Mouse (Mus musculus) liver, embryonic 14.5 days (tissue): Measurements from ENCODE around the gene Slc46a1. TPM values are rescaled to one million over a fixed set of nuclear protein-coding genes. Genes with fewer than 3 reads are reported as not detected.

Experiments used
- ATAC-seq: fragments of 200-750 bp; cut with Nextera tagmentation; 2 replicates; pipeline ENCODE4 v1.8.0; 2017; ENCODE audit warnings: moderate number of reproducible peaks, mild to moderate bottlenecking, moderate library complexity; ENCODE audit not compliant: insufficient read depth
- DNase-seq, 3 experiments: peaks; one replicate each; pipeline ENCODE4 v3.0.0-alpha.2; 2012 to 2013; ENCODE audit warnings: low read depth in 3 of 3, low spot score in 3 of 3
- H3K27ac ChIP-seq: fragments of 300-500 bp; sonication (generic); 2 replicates; pipeline ENCODE4 v1.5.1; 2014; ENCODE audit warnings: moderate library complexity, mild to moderate bottlenecking, control low read depth, inconsistent platforms
- H3K27me3 ChIP-seq: fragments of 300-500 bp; sonication (generic); 2 replicates; pipeline ENCODE4 v1.6.1; 2014; ENCODE audit warnings: mild to moderate bottlenecking, low read length, moderate library complexity; ENCODE audit not compliant: control insufficient read depth, insufficient read depth
- H3K36me3 ChIP-seq: fragments of 300-500 bp; sonication (generic); replicated peaks from 2 replicates; pipeline ENCODE4 v1.6.1; 2014; ENCODE audit warnings: low read depth; ENCODE audit not compliant: control insufficient read depth, insufficient read depth
- H3K4me1 ChIP-seq, 2 experiments: fragments of 200-500 bp in 1 of 2; fragments of 300-500 bp in 1 of 2; sonication (generic) in 1 of 2; replicated peaks; 2 replicates each; pipeline ENCODE4 v1.6.1; 2012 to 2014; ENCODE audit warnings: antibody characterized with exemption in 1 of 2, inconsistent platforms in 1 of 2, low read length in 1 of 2; ENCODE audit not compliant: control insufficient read depth in 2 of 2, insufficient read depth in 2 of 2
- H3K4me2 ChIP-seq: fragments of 300-500 bp; sonication (generic); 2 replicates; pipeline ENCODE4 v1.6.1; 2014; ENCODE audit warnings: low read depth, mild to moderate bottlenecking, control low read depth, moderate library complexity
- H3K4me3 ChIP-seq, 2 experiments: fragments of 200-500 bp in 1 of 2; fragments of 300-500 bp in 1 of 2; sonication (generic) in 1 of 2; 2 replicates each; pipeline ENCODE4 v1.5.1; 2012 to 2014; ENCODE audit warnings: low read depth in 2 of 2, low read length in 2 of 2, mild to moderate bottlenecking in 2 of 2, control low read depth in 1 of 2, inconsistent platforms in 1 of 2, moderate library complexity in 1 of 2; ENCODE audit not compliant: insufficient read depth in 1 of 2
- H3K9ac ChIP-seq: fragments of 300-500 bp; sonication (generic); replicated peaks from 2 replicates; pipeline ENCODE4 v1.6.1; 2014; ENCODE audit warnings: mild to moderate bottlenecking, control low read depth, moderate library complexity
- H3K9me3 ChIP-seq: fragments of 300-500 bp; sonication (generic); 2 replicates; pipeline ENCODE4 v1.6.1; 2016; ENCODE audit warnings: low read length, mixed read lengths; ENCODE audit not compliant: control insufficient read depth
- CTCF ChIP-seq: IDR thresholded peaks from 2 replicates; pipeline ENCODE4 v1.5.1; 2016; ENCODE audit warnings: antibody characterized with exemption, low read depth, control low read depth
- EP300 ChIP-seq: IDR thresholded peaks from 2 replicates; pipeline ENCODE4 v1.6.1; 2016; ENCODE audit warnings: antibody characterized with exemption, low read depth
- WGBS: fragments of 180-500 bp; shearing (Covaris S2); extraction: QIAGEN DNeasy Blood & Tissue Kit; methylation state at CpG from one replicate; pipeline ENCODE4 v1.1.7; 2014; ENCODE audit not compliant: insufficient replicate concordance; 5-methylcytosine and 5-hydroxymethylcytosine counted together
- polyA plus RNA-seq, 2 experiments: library from polyadenylated mRNA; depleted of rRNA in 1 of 2; stranded (reverse) in 1 of 2; unstranded in 1 of 2; fragments of >200 nt; fragmentation: Nextera tagmentation in 1 of 2; extraction: Ambion mirVana in 1 of 2; gene quantifications; 2 replicates each; pipeline versions ENCODE4 v1.2.1 to v1.2.3; 2012 to 2014

Slc46a1 gene
- polyA plus RNA-seq, 2 experiments, result 3.7 to 5.0 TPM

- DNase-seq, result no peak
- Histone ChIP-seq H3K9me3 (no peaks in the 10 kb centered on the region), H3K4me1 (peaks cover 0 to 2% of the 10 kb centered on the region in 2 experiments; a peak in 2 of 4 replicates), H3K4me3 (no peak within 1 kb of the TSS), H3K4me2 (no peak within 1 kb of the TSS), H3K27me3 (no peaks in the 10 kb centered on the region), H3K9ac (no peak within 1 kb of the TSS), H3K36me3 (no peaks in the 10 kb centered on the region), H3K27ac (no peak within 1 kb of the TSS)
- no peak for TF ChIP-seq EP300
- TF ChIP-seq CTCF, result 0 out of 2 replicates have a peak, but pooled peaks have one; percentile 12
- WGBS, result 27% methylated on average over 13 of the region's 13 CpGs
- no peak for ATAC-seq
Measured at GRCm38 (mm10) chr11:78422055-78422819, 43.3 kb upstream of the Slc46a1 start, which contains the start of gene Slc13a2. TSS of gene Slc13a2 (minus strand) at chr11:78422217.

- DNase-seq (no peak), ATAC-seq (no peak)
- Histone ChIP-seq H3K9ac (no peak overlapping the region), H3K4me2 (no peak overlapping the region), H3K9me3 (no peaks in the 10 kb centered on the region), H3K27ac (no peak overlapping the region), H3K36me3 (no peaks in the 10 kb centered on the region), H3K27me3 (no peaks in the 10 kb centered on the region), H3K4me3 (no peak overlapping the region), H3K4me1 (peaks cover 0 to 2% of the 10 kb centered on the region in 2 experiments; a peak in 2 of 4 replicates)
- 64% methylated on average over 2 of the region's 2 CpGs for WGBS
- TF ChIP-seq CTCF, result no peak
- TF ChIP-seq EP300, result no peak
Measured at GRCm38 (mm10) chr11:78424352-78424751, 41.1 kb upstream of the Slc46a1 start.

- no peaks in the 10 kb centered on the region for H3K27me3 ChIP-seq
- H3K27ac ChIP-seq, result no peak overlapping the region
Measured at GRCm38 (mm10) chr11:78425572-78425971, 39.9 kb upstream of the Slc46a1 start.

GRCm38 (mm10) chr11:78427655-78428054, 37.8 kb upstream of the Slc46a1 start:
- Histone ChIP-seq H3K9ac (no peak overlapping the region), H3K4me2 (no peak overlapping the region), H3K36me3 (no peaks in the 10 kb centered on the region), H3K27me3 (no peaks in the 10 kb centered on the region), H3K4me3 (no peak overlapping the region), H3K9me3 (no peaks in the 10 kb centered on the region), H3K27ac (no peak overlapping the region), H3K4me1 (no peaks in the 10 kb centered on the region)
- ATAC-seq, result no peak
- TF ChIP-seq EP300, result no peak
- TF ChIP-seq CTCF, result no peak
- DNase-seq, result no peak
- 61% methylated on average over 6 of the region's 6 CpGs for WGBS

More at GRCm38 (mm10) chr11:78425572-78425971, 39.9 kb upstream of the Slc46a1 start:
- 69% methylated on average over 1 of the region's 1 CpGs for WGBS
- Histone ChIP-seq H3K4me2 (no peak overlapping the region), H3K9me3 (no peaks in the 10 kb centered on the region), H3K4me3 (no peak overlapping the region), H3K36me3 (no peaks in the 10 kb centered on the region), H3K9ac (no peak overlapping the region), H3K4me1 (peaks cover 0 to 1% of the 10 kb centered on the region in 2 experiments; a peak in 2 of 4 replicates)
- ATAC-seq (no peak), DNase-seq (no peak)
- TF ChIP-seq CTCF (no peak), EP300 (no peak)

GRCm38 (mm10) chr11:78428309-78428708, 37.2 kb upstream of the Slc46a1 start:
- H3K9ac ChIP-seq, result no peak overlapping the region
- H3K27me3 ChIP-seq, result no peaks in the 10 kb centered on the region
- H3K4me2 ChIP-seq, result no peak overlapping the region
- WGBS, result 57% methylated on average over 5 of the region's 5 CpGs
- TF ChIP-seq CTCF, result no peak
- no peak for TF ChIP-seq EP300
- ATAC-seq (no peak), DNase-seq (no peak)
- H3K36me3 ChIP-seq, result no peaks in the 10 kb centered on the region
- no peak overlapping the region for H3K27ac ChIP-seq
- H3K9me3 ChIP-seq, result no peaks in the 10 kb centered on the region
- H3K4me3 ChIP-seq, result no peak overlapping the region
- H3K4me1 ChIP-seq, result no peaks in the 10 kb centered on the region
